Mouse (Mus musculus) lung, postnatal 36 days (tissue): Measurements from ENCODE around the gene Hyal3.
A peak's percentile ranks its signal among the peaks of the same experiment; 100 is the strongest.
"Not testable (repeated sequence)": the region's sequence is repeated elsewhere in the genome, so short reads cannot be mapped to it uniquely, and the experiment has no call there.

Source experiments
- DNase-seq: peaks from one replicate; pipeline ENCODE4 v3.0.0; 2022; ENCODE audit warnings: mixed read lengths

The Hyal3 gene

DNA sequence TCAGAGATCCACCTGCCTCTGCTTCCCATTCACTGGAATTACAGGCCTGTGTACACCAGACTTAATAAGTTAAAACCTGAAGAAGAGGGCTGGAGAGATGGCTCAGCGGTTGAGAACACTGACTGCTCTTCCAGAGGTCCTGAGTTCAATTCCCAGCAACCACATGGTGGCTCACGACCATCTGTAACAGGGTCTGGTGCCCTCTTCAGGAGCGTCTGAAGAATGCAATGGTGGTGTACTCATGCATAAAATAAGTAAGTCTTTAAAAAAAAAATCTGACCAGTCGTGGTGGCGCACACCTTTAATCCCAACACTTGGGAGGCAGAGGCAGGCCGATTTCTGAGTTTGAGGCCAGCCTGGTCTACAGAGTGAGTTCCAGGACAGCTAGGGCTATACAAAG lies 6.8 kb upstream of the Hyal3 start:
- DNase-seq, result not testable (repeated sequence)

GRCm38 (mm10) chr9:107575579-107576356 lies 4.8 kb upstream of the Hyal3 start:
- no peak for DNase-seq

- DNase-seq, result peak; percentile 91
Measured at GRCm38 (mm10) chr9:107576357-107577107, 4.1 kb upstream of the Hyal3 start, which contains the start of gene Hyal1. Hyal1 (plus strand) TSS chr9:107576927.

- DNase-seq, result no peak
Measured at GRCm38 (mm10) chr9:107577871-107578270, 2.7 kb upstream of the Hyal3 start.

- DNase-seq, result no peak
Measured at GRCm38 (mm10) chr9:107578587-107578986, 2.0 kb upstream of the Hyal3 start, which contains the start of gene Naa80. Naa80 (plus strand) TSS chr9:107578887.

- DNase-seq, result no peak
Measured at GRCm38 (mm10) chr9:107579023-107579900, 1.4 kb upstream of the Hyal3 start.

DNA sequence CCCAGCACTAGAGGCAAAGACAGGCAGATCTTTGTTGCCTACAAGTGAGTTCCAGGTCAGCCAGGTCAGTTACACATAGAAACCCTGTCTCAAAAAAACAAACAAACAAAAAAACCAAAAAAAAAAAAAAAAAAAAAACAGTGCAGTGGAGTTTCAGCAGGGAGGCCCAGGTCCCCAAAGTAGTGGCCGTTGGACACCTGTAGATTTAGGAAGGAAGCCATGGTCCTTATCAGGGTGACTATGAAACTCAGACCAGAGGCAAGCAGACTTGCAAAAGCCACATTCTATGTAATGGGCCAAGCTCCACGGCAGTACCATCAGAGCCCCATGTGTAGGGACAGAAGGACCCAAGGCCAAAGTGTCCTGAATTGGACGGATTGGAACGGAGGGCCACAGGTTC lies 966 bp downstream of the Hyal3 start:
- DNase-seq, result no peak

GRCm38 (mm10) chr9:107582509-107583062 lies 2.0 kb downstream of the Hyal3 start:
- no peak for DNase-seq

GRCm38 (mm10) chr9:107583174-107583573 lies 2.6 kb downstream of the Hyal3 start:
- DNase-seq, result no peak

DNA sequence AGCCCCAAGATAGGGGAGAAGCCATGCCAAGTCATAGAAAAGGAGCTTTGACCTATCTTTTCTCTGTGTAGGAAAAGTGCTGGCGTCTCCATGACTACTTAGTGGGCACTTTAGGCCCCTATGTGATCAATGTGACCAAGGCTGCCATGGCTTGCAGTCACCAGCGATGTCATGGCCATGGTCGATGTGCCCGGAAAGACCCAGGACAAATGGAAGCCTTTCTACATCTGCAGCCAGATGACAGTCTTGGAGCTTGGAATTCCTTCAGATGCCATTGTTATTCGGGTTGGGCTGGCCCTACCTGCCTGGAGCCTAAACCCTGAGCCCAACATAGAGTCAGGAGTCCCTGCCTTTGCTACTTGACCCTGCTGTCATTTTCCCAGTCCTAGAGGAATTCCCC lies 5.9 kb downstream of the Hyal3 start:
- no peak for DNase-seq

DNA sequence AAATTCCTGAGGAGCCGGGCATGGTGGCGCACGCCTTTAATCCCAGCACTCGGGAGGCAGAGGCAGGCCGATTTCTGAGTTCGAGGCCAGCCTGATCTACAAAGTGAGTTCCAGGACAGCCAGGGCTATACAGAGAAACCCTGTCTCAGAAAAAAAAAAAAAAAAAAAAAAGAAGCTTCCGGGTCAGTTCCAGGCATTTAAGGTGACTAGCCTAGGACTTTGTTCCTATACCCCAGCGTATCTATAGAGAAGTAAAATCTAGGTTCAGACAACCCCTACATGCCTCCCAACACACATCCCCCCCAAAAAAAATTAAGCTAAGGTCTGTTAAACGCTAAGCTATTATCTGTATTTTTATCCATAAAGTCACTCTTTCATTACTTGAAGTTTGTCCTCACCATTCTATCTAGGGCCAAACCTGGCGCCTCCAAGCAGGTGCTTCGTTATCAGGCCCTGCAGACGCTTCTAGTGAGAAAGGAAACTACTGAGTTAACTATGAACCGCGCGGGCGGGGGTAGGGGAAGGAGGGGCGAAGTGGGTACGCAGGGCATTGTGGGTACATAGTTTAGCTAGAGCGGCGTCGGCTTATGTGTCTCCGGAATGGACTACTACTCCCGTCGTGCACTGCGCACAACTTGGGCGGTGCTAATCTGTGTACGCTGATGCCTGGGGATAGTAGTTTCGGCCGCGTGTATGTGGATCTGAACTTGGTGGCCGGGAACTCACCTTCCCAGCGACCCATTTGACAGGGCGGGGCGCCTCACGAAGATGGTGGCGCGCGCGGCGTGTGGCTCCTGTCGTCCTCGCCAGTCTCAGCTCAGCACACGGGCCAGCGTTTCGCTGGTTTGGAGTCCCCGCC lies 6.6 kb downstream of the Hyal3 start, which contains the start of gene Ifrd2:
TSS of gene Ifrd2 (plus strand) at position 669 of the 859 bp plus-strand sequence.
- DNase-seq, result peak; percentile 100

- DNase-seq, result peak; percentile 80
Measured at GRCm38 (mm10) chr9:107587833-107588639, 7.4 kb downstream of the Hyal3 start.

GRCm38 (mm10) chr9:107590058-107590772 lies 9.6 kb downstream of the Hyal3 start:
- peak; percentile 90 for DNase-seq

- peak; percentile 64 for DNase-seq
Measured at GRCm38 (mm10) chr9:107590773-107591060, 10.1 kb downstream of the Hyal3 start.

DNA sequence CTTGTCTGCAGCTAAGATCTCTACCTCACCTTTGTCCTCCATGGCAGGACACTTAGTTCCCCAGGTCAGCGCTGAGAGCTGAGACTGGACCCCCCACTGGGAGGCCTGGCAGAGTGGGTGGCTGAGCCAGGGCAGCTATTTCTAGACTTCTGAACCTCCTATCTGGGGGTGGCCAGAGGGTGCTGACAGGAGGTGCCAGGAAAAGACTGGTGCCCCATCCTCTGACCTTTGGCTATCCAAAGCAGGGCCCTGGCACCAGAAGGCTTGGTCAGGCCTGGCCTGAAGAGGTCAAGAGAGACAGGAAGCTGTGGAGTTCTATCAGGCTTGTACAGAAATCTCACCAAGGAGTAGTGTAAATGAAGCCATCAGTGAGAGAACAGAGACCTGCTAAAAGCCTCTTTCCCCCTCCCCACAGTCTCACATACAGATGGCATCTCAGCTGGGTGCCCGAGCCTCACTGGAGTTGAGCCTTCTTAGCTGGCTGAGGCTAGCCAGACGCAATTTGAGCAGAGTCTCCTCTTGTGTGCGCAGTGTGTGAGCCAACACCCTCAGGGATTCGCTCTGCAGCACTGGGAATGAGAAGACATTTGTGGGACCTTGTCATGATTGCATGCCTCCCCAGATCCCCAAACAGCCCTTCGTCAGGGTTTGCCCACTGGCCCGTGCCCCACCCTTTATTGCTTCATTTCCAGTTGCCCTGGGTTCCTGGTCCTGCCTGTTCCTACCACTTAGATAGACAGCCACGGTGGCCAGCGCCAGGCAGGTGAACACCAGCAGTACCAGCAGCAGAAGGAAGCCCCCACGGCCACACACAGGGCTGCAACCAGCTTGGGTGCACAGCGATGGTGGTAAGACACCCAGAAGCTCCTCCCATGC lies 12.7 kb downstream of the Hyal3 start:
- DNase-seq, result no peak

- DNase-seq, result no peak
Measured at GRCm38 (mm10) chr9:107594281-107595062, 13.9 kb downstream of the Hyal3 start.

- DNase-seq, result peak; percentile 62
Measured at GRCm38 (mm10) chr9:107596619-107597569, 16.3 kb downstream of the Hyal3 start.
